Mouse (Mus musculus) heart, embryonic 10.5 days (tissue): ENCODE data around the gene Me3. TPM values are rescaled to one million over a fixed set of nuclear protein-coding genes. Genes with fewer than 3 reads are reported as not detected.

Experiments
- DNase-seq: peaks from one replicate; pipeline ENCODE4 v3.0.0-alpha.2; 2017; ENCODE audit warnings: low spot score
- H3K27ac ChIP-seq: fragments of 300-500 bp; sonication (generic); 2 replicates; pipeline ENCODE4 v1.5.1; 2016; ENCODE audit warnings: mild to moderate bottlenecking
- H3K27me3 ChIP-seq: fragments of 300-500 bp; sonication (generic); 2 replicates; pipeline ENCODE4 v1.6.1; 2016; ENCODE audit warnings: mild to moderate bottlenecking; ENCODE audit not compliant: poor library complexity, insufficient read depth, severe bottlenecking
- H3K36me3 ChIP-seq: fragments of 300-500 bp; sonication (generic); 2 replicates; pipeline ENCODE4 v1.6.1; 2016; ENCODE audit warnings: mild to moderate bottlenecking, moderate library complexity
- H3K4me1 ChIP-seq: fragments of 300-500 bp; sonication (generic); 2 replicates; pipeline ENCODE4 v1.6.1; 2016; ENCODE audit warnings: mild to moderate bottlenecking
- H3K4me3 ChIP-seq: fragments of 300-500 bp; sonication (generic); 2 replicates; pipeline ENCODE4 v1.5.1; 2016; ENCODE audit warnings: mild to moderate bottlenecking, moderate library complexity
- H3K9me3 ChIP-seq: fragments of 300-500 bp; sonication (generic); 2 replicates; pipeline ENCODE4 v1.6.1; 2016; ENCODE audit warnings: mild to moderate bottlenecking, moderate library complexity
- WGBS: fragments of 180-500 bp; shearing (Covaris S2); methylation state at CpG from one replicate; pipeline ENCODE4 v1.1.7; 2016; 5-methylcytosine and 5-hydroxymethylcytosine counted together
- polyA plus RNA-seq: library from polyadenylated mRNA; unstranded; fragments of >200 nt; fragmentation: Nextera tagmentation; extraction: Ambion mirVana; gene quantifications from 2 replicates; pipeline ENCODE4 v1.2.1, GENCODE M21; 2016

The Me3 gene
- polyA plus RNA-seq, 1 experiment from 2014 or later, result 1.4 TPM

DNA sequence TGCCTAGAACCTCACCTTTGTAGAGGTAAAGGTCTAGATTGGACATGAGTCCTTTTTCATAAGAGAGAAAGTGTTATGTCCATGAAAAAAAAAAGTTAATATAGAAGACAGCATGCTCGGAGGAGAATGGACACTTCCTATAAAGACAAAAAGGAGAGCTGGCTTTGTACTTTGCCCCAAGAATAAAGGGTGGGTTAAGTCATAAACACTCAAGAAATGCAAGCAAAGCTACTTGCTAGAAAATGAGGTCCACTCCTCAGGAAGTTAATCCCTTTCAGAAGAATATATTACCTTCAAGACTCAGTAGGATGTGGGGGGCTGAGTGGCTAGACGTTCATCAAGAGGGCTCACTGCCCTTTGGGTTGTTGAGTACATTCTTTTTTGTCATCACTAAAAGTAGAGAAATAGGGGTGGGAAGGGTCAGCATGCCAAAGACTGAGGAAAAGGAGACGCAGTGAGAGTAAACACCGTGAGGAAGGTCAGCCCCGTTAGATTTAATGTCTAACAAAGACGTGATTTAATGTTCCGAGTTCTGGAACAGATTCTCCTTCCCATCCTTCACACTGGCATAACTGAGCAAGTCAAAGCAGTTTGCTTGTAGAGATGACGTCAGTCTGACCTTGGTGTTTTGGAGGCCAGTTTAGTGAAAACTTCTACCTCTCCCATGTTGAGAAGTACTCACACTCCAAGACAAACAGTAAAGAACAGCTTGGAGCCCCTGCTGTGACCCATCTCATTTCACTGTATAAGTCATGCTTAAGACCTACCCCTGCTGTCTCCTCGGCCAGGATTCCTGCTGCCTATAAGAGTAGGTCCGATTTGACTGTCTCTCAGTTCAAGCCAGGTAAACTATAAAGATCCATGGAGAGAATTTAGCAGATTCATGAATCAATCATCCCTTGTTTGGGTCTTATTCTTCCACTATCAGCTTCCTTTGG is 220.2 kb downstream of the Me3 start:
- WGBS, result 80% methylated on average over 10 of the region's 10 CpGs
- peak; percentile 63 for DNase-seq
- Histone ChIP-seq H3K27me3 (no peaks in the 10 kb centered on the region), H3K9me3 (no peaks in the 10 kb centered on the region), H3K4me1 (peaks cover 3% of the 10 kb centered on the region; the same call in 1 of the 2 replicates), H3K36me3 (no peaks in the 10 kb centered on the region), H3K27ac (no peak overlapping the region), H3K4me3 (no peak overlapping the region)

DNA sequence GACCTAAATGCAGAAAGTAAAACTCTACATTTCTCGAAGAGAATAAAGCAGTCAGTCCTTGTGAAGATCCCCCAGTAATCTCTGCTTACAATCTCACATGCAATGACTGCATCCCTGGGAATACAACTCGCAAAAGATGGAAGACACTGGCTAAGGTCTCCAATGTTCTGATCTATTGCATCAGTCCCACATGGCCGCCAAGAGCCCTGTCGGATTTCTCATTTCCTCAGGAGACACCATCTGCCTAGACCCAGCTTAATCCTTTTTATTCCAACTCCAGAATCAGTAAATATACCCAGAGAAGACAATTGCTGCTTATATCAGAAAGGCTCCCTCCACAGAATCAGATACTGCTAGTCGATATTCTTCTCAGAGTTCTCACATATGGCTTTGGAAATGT is 220.9 kb downstream of the Me3 start:
- Histone ChIP-seq H3K4me3 (no peak overlapping the region), H3K4me1 (peaks cover 3% of the 10 kb centered on the region; the same call in 1 of the 2 replicates), H3K27ac (no peak overlapping the region), H3K9me3 (no peaks in the 10 kb centered on the region), H3K36me3 (no peaks in the 10 kb centered on the region), H3K27me3 (no peaks in the 10 kb centered on the region)
- no peak for DNase-seq
- WGBS, result 83% methylated on average over 5 of the region's 5 CpGs

DNA sequence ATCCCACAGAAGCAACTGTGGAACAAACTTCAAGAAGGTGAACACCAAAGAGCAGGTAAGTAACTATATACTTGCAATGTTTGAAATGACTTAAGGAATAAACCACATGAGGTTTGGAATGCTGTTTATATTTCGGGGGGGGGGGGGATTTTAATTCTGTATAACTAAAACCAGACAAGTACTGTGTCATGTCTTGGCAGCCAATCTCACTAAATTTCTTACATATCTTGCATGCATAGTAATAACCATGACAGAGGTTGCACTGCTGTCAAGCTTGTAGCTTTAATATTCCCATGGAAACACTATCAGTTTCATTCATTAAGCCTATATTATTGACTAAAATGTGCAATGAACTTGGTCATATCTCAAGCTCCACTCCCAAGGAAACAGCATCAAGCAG is 223.0 kb downstream of the Me3 start:
- no peak overlapping the region for H3K27ac ChIP-seq
- DNase-seq, result no peak
- no peaks in the 10 kb centered on the region for H3K27me3 ChIP-seq
- H3K4me1 ChIP-seq, result peaks cover 3% of the 10 kb centered on the region; the same call in 1 of the 2 replicates
- no peak overlapping the region for H3K4me3 ChIP-seq
- WGBS, result 73% methylated on average over 1 of the region's 1 CpGs
- no peaks in the 10 kb centered on the region for H3K9me3 ChIP-seq
- H3K36me3 ChIP-seq, result no peaks in the 10 kb centered on the region

DNA sequence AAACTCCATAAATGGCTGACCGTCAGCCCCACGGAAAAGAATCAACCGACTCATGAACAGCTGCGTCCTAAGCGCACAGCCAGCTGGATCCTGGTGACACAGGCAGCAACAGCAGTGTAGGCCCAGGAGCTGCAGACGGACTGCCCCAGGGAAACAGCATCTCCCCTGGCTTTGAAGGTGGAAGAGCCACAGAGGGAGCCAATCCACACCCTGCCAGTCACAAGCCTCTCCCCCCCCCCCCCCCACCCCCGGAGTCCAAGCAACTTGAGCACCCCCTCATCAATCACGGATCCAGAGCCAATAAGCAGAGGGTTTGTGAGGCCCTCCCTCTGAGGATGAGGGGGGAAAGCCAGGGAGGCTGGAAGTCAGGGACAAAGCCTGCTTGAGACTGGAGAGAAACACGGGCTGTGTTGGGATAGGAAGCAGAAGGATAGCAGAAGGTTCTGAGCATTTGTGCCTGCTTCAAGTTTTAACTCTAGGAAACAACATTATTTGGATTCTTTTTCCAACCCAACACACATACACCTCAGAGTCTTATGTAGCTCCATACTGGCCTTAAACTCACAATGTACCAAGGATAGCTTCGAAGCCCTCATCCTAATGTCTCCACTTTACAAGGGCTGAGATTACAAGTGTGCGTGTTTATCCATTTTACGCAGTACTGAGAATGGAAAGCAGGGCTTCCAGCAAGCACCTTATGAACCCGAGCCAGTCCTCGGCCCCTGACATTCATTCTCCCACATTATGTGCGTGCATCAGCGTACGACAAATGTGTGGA is 224.4 kb downstream of the Me3 start:
- no peaks in the 10 kb centered on the region for H3K27me3 ChIP-seq
- DNase-seq, result peak; percentile 71
- H3K4me3 ChIP-seq, result no peak overlapping the region
- H3K9me3 ChIP-seq, result no peaks in the 10 kb centered on the region
- WGBS, result 57% methylated on average over 17 of the region's 17 CpGs
- no peak overlapping the region for H3K27ac ChIP-seq
- H3K4me1 ChIP-seq, result peaks cover 3% of the 10 kb centered on the region; the same call in 1 of the 2 replicates
- H3K36me3 ChIP-seq, result no peaks in the 10 kb centered on the region

DNA sequence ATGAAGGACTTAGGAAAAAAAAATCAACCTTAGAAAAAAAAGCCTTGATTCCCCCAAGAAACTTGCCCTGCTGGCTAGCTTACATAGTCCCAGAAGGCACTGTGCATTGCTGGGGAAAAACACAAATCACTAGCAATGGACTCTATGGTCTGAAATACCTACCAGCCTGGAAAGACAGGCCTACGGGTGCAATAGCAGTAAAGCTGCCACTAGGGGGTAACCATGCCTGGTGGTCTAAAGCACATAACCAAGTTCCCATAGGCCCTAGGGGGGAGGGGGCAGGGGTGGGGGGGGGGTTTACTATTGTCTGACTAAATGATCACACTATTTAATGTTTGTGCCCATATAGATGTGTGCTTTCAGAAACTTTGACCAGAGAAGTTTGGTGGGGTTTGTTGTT is 232.6 kb downstream of the Me3 start:
- no peak overlapping the region for H3K27ac ChIP-seq
- no peaks in the 10 kb centered on the region for H3K4me1 ChIP-seq
- DNase-seq, result no peak
- no peaks in the 10 kb centered on the region for H3K27me3 ChIP-seq
- H3K36me3 ChIP-seq, result no peaks in the 10 kb centered on the region
- no peaks in the 10 kb centered on the region for H3K9me3 ChIP-seq
- 92% methylated on average over 1 of the region's 1 CpGs for WGBS
- H3K4me3 ChIP-seq, result no peak overlapping the region

DNA sequence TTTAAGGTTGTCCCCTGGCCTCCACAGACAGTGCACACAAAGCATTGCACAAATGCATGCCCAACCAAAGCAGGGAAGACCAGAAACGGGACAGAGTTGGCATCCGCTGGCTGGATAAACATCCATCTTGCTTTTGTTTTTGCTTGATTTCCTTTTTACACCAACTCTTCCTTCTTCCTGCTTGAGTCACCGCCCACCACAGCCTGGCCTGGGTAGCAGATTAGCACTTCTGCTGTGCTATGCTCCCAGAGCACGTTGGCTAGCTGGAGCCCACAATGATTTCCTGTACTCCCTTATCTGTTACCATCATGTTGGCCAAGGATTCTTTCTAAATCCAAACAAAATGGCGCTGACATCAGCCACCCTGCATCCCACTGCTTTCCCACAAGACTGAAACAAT is 235.0 kb downstream of the Me3 start:
- 52% methylated on average over 5 of the region's 5 CpGs for WGBS
- Histone ChIP-seq H3K9me3 (no peaks in the 10 kb centered on the region), H3K27me3 (no peaks in the 10 kb centered on the region), H3K27ac (no peak overlapping the region), H3K36me3 (no peaks in the 10 kb centered on the region), H3K4me3 (no peak overlapping the region), H3K4me1 (no peaks in the 10 kb centered on the region)
- no peak for DNase-seq

DNA sequence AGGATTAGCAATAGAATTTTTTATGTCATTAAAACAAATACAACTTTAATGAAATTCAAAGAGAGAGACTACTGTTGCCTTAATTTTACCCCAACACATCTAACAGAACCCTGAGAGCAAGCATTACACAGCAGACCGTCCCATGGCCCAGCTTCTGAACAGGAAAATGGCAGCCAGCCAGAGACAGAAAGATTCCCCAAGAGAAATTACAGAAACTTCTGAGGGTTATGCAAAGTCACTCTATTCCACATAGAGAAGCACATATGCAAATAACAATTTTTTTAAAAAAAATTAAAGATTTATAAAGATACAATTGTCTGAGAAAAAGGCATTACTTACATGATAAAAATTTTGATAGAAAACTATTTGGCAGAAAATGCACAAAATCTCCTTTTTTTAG is 247.5 kb downstream of the Me3 start:
- no peak for DNase-seq
- Histone ChIP-seq H3K9me3 (no peaks in the 10 kb centered on the region), H3K4me3 (no peak overlapping the region), H3K4me1 (no peaks in the 10 kb centered on the region), H3K27ac (no peak overlapping the region), H3K27me3 (no peaks in the 10 kb centered on the region), H3K36me3 (no peaks in the 10 kb centered on the region)
- 78% methylated on average over 1 of the region's 1 CpGs for WGBS

DNA sequence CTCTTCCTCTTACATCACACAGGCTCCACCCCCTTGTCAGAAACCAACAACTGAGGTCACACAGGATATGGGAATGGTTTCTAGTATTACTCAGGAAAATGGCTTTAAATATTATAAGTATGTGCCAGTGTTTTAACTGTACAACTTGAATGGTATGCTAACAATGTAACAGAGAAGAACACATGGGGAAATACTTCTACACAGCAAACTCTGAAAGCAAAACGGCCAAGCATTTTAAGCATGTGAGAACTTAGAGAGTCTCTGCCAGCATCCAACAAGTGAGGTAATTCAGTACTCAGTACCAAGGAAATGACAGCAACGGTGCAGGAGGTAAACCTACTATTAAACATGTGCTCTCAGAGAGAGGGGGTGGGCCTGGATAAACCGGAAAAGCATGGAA is 252.4 kb downstream of the Me3 start:
- Histone ChIP-seq H3K4me1 (no peaks in the 10 kb centered on the region), H3K9me3 (no peaks in the 10 kb centered on the region), H3K27me3 (no peaks in the 10 kb centered on the region), H3K36me3 (no peaks in the 10 kb centered on the region), H3K27ac (no peak overlapping the region), H3K4me3 (no peak overlapping the region)
- 69% methylated on average over 3 of the region's 3 CpGs for WGBS
- DNase-seq, result no peak

DNA sequence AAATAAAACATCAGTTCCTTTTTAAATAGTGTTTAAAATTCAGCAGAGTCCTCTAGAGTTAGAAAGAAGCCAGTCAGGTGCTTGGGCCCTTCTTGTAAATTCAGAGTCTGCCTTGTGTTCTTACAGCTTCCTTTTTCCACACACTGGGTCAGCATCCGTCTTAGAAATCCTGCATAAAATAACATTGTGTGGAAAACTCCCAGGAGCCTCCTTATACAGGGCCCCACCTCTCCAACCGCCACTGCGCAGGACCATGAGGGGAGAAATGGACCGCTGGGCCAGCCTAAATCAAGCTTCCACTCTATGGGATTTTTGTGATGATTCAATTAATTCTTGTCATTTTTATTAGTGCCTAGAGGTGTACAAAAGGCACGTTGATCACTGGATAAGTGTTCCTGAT is 259.2 kb downstream of the Me3 start:
- Histone ChIP-seq H3K36me3 (no peaks in the 10 kb centered on the region), H3K9me3 (no peaks in the 10 kb centered on the region), H3K4me1 (peaks cover 4% of the 10 kb centered on the region; the same call in 1 of the 2 replicates), H3K27ac (no peak overlapping the region), H3K27me3 (no peaks in the 10 kb centered on the region), H3K4me3 (no peak overlapping the region)
- 80% methylated on average over 5 of the region's 5 CpGs for WGBS
- no peak for DNase-seq

DNA sequence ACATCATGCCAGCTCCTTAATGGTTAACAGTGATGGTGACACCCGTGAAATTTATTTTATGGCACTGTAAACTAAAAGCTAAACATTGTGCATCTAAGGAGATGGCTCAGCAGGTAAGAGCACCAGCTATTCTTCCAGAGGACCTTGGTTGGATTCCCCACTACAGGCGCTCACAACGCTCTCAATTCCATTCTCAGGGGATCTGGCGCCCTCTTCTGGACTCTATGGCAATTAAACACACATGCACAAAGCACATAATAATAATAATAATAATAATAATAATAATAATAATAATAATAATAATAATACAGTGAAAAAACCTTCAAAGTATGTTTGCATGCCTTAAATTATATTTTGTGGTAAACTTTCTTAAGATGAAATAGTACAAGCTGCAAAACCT is 259.7 kb downstream of the Me3 start:
- Histone ChIP-seq H3K9me3 (no peaks in the 10 kb centered on the region), H3K4me1 (peaks cover 4% of the 10 kb centered on the region; the same call in 1 of the 2 replicates), H3K4me3 (no peak overlapping the region), H3K27ac (no peak overlapping the region), H3K36me3 (no peaks in the 10 kb centered on the region), H3K27me3 (no peaks in the 10 kb centered on the region)
- WGBS, result 39% methylated on average over 4 of the region's 4 CpGs
- no peak for DNase-seq

DNA sequence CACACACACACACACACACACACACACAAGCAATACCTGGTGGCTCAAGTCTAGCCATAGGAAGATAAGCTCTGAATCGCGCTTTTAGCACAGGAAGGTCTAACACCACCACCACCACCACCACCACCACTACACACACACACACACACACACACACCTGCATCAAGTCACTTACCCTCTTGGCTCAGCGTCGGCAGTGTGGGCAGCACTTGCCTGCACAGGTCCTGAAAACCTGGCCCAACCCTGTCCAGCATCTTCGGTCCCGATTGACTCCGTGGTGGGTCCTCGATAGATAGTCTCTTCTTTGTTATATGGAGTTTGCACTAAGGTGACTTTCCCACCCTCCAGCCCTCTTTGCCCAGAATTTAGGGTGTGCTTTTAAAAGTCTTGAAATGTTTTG is 270.8 kb downstream of the Me3 start:
- 86% methylated on average over 8 of the region's 8 CpGs for WGBS
- no peak overlapping the region for H3K27ac ChIP-seq
- H3K4me1 ChIP-seq, result no peaks in the 10 kb centered on the region
- no peaks in the 10 kb centered on the region for H3K9me3 ChIP-seq
- no peaks in the 10 kb centered on the region for H3K27me3 ChIP-seq
- H3K4me3 ChIP-seq, result no peak overlapping the region
- DNase-seq, result no peak
- no peaks in the 10 kb centered on the region for H3K36me3 ChIP-seq

DNA sequence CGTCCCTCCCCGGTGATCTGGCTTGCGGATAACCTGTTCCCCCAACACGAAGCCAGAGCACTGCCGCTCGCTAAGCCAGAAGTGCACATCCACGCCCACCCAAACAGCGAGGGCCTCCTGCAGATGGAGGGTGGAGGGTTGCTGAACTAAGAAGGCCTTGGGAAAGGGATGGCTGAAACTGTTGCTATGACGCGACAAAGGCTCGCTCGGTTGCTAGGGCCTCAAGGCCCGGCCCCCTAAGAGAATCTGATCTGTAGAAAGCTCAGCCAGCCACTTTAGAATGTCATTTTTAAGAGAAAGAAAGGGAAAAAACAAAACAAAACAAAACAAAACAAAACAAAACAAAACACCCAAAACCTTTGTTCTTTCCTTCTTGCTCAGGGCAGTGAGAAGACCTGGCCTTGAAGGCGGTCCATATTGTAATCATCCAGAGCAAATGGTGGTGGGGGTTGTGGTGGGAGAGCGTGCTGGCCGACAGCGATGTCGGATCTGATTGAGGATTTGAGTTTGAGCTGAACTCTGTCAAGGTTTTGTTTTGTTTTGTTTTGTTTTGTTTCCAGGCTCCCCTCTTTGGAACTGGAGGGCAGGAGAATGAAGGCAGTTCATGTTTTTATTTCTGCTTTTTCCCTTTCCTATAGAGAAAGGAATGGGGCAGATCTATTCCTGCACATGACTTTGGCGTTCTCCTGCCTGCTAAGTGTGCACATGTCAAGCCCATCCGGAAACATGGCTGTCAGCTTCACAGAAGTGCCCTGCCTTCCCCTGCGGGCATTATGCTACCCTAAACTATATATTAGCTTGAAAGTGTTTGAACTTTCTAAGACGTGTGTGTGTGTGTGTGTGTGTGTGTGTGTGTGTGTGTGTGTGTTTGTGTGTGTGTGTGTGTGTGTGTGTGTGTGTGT is 271.5 kb downstream of the Me3 start, which contains the start of gene Ccdc81:
Gene Ccdc81 (minus strand): TSS at position 188 of the 902 bp plus-strand sequence.
- Histone ChIP-seq H3K9me3 (no peaks in the 10 kb centered on the region), H3K4me3 (peak within 1 kb of the TSS; percentile 24; the same call in 1 of the 2 replicates), H3K27ac (no peak within 1 kb of the TSS), H3K4me1 (no peaks in the 10 kb centered on the region), H3K36me3 (no peaks in the 10 kb centered on the region), H3K27me3 (no peaks in the 10 kb centered on the region)
- DNase-seq, result no peak
- WGBS, result 43% methylated on average over 22 of the region's 22 CpGs
